Mouse (Mus musculus) C2C12 (cell line): ENCODE measurements at regions not wholly inside any gene's neighbourhood (a gene's known extent, or its start where the extent isn't known, plus 50 kb on each side); places are given as distances from the start of the nearest gene placed in this dataset.

ENCODE experiments used
- H3K27me3 ChIP-seq: one replicate; pipeline ENCODE4 v1.6.1; 2011; ENCODE audit not compliant: control insufficient read depth, insufficient read depth, insufficient read length
- H3K36me3 ChIP-seq: one replicate; pipeline ENCODE4 v1.6.1; 2011; ENCODE audit not compliant: control insufficient read depth, insufficient read depth
- H3K4me3 ChIP-seq: one replicate; pipeline ENCODE4 v1.5.1; 2011; ENCODE audit warnings: mild to moderate bottlenecking, control low read depth; ENCODE audit not compliant: poor library complexity, insufficient read depth, severe bottlenecking
- H3K79me2 ChIP-seq: one replicate; pipeline ENCODE4 v1.6.1; 2011; ENCODE audit not compliant: control insufficient read depth, insufficient read depth
- H3K79me3 ChIP-seq: one replicate; pipeline ENCODE4 v1.6.1; 2011; ENCODE audit warnings: low read depth, control low read depth
- H3ac ChIP-seq: one replicate; pipeline ENCODE3; 2011; ENCODE audit warnings: low read depth; ENCODE audit not compliant: control insufficient read depth, insufficient read length
- CEBPB ChIP-seq: IDR thresholded peaks from one replicate; pipeline ENCODE4 v1.6.1; 2011; ENCODE audit warnings: low read depth, mild to moderate bottlenecking, control low read depth, moderate library complexity
- CTCF ChIP-seq: IDR thresholded peaks from one replicate; pipeline ENCODE4 v1.5.1; 2011; ENCODE audit not compliant: control insufficient read depth, insufficient read depth, insufficient read length
- FOSL1 ChIP-seq: IDR thresholded peaks from one replicate; pipeline ENCODE4 v1.8.0; 2011; ENCODE audit warnings: mild to moderate bottlenecking, low read length; ENCODE audit not compliant: poor library complexity, insufficient read depth, severe bottlenecking
- MAX ChIP-seq: IDR thresholded peaks from one replicate; pipeline ENCODE4 v1.6.1; 2011; ENCODE audit warnings: mild to moderate bottlenecking, control low read depth
- MYOD1 ChIP-seq: IDR thresholded peaks from one replicate; pipeline ENCODE4 v1.6.1; 2011; ENCODE audit warnings: low read depth; ENCODE audit not compliant: control insufficient read depth, insufficient read length
- MYOG ChIP-seq: IDR thresholded peaks from one replicate; pipeline ENCODE4 v1.6.1; 2011; ENCODE audit not compliant: control insufficient read depth, insufficient read length; ENCODE audit errors: extremely low read depth
- USF1 ChIP-seq: IDR thresholded peaks from one replicate; pipeline ENCODE4 v1.6.1; 2011; ENCODE audit warnings: low read depth, mild to moderate bottlenecking, control low read depth, moderate library complexity

- Histone ChIP-seq H3K79me3 (no peaks in the 10 kb centered on the region), H3K36me3 (no peaks in the 10 kb centered on the region), H3K79me2 (no peaks in the 10 kb centered on the region), H3ac (no peak overlapping the region), H3K27me3 (no peaks in the 10 kb centered on the region), H3K4me3 (no peak overlapping the region)
- TF ChIP-seq CTCF (no peak), MAX (no peak), FOSL1 (no peak)
Measured at GRCm38 (mm10) chr12:39094638-39095230, 315.6 kb downstream of the Etv1 start.

DNA sequence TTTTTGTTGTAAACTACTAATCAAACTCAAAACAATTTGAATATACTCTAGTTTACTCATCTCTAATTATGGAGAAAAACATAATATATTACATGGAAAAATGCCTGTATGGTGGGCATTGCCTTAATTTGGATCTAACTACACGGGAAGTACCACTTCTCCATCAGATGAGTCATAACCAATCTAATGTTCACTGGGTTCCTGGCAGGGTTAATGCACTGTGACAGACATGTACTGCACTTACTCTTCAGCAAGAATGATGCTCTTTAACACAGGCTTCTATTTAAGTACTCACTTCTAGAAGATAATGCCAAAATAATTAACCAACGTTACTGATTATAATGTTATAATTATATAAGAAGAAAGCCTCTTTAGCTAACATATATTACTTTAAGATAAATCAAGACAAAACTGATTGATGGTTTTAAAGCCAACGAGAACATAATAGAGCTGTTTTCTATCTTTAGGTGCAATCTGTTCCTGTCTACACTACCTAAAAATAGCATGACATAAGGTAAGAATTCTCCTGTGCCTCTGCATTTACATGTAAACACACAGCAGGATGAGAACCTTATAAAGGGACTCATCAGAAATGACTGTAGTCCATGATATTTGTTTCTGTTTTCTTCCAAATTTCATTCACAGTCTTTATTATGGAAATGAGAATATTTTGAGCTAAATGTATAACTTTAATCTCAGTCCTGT is 344.4 kb downstream of the Etv1 start:
- H3K4me3 ChIP-seq, result no peak overlapping the region
- TF ChIP-seq MAX, result no peak
- no peak for TF ChIP-seq MYOG
- TF ChIP-seq USF1, result no peak
- no peak overlapping the region for H3ac ChIP-seq
- no peaks in the 10 kb centered on the region for H3K27me3 ChIP-seq
- no peaks in the 10 kb centered on the region for H3K79me3 ChIP-seq
- H3K79me2 ChIP-seq, result no peaks in the 10 kb centered on the region
- H3K36me3 ChIP-seq, result no peaks in the 10 kb centered on the region

- TF ChIP-seq MAX (no peak), CTCF (no peak), CEBPB (no peak), FOSL1 (no peak), MYOD1 (no peak)
- H3K4me3 ChIP-seq, result no peak overlapping the region
- H3K36me3 ChIP-seq, result no peaks in the 10 kb centered on the region
- no peaks in the 10 kb centered on the region for H3K27me3 ChIP-seq
- H3ac ChIP-seq, result no peak overlapping the region
- H3K79me3 ChIP-seq, result no peaks in the 10 kb centered on the region
- no peaks in the 10 kb centered on the region for H3K79me2 ChIP-seq
Measured at GRCm38 (mm10) chr12:39154689-39155088, 375.5 kb downstream of the Etv1 start.

GRCm38 (mm10) chr12:39176958-39177357 is 397.8 kb downstream of the Etv1 start:
- Histone ChIP-seq H3K79me2 (no peaks in the 10 kb centered on the region), H3K36me3 (no peaks in the 10 kb centered on the region), H3ac (no peak overlapping the region), H3K79me3 (no peaks in the 10 kb centered on the region), H3K27me3 (no peaks in the 10 kb centered on the region), H3K4me3 (no peak overlapping the region)
- TF ChIP-seq MYOG (no peak), CTCF (no peak), FOSL1 (no peak), CEBPB (no peak), MYOD1 (no peak), MAX (no peak), USF1 (no peak)

DNA sequence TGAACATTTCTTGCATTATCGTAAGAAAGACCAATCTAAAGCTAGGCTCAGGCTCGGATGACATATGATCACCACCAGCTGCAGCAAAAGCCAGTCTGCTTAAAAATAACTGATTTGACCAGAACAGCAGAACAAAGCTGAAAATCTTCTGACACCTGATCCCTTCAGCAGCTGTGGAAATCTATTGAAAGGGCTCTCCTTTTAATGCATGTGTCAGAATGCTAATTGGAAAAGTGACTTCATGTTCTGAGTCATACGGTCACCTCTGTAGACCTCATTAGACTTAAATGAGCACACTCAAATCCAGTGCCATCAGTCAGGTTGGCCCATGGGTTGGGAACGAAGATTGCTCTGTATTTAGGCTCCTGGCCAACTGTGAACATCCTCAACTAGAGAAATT is 444.9 kb downstream of the Etv1 start:
- TF ChIP-seq CTCF (no peak), CEBPB (no peak), MYOG (no peak), MAX (no peak), MYOD1 (no peak), FOSL1 (no peak), USF1 (no peak)
- no peak overlapping the region for H3K4me3 ChIP-seq
- H3K36me3 ChIP-seq, result no peaks in the 10 kb centered on the region
- no peaks in the 10 kb centered on the region for H3K27me3 ChIP-seq
- no peaks in the 10 kb centered on the region for H3K79me3 ChIP-seq
- no peaks in the 10 kb centered on the region for H3K79me2 ChIP-seq
- H3ac ChIP-seq, result no peak overlapping the region

- Histone ChIP-seq H3ac (no peak overlapping the region), H3K79me3 (no peaks in the 10 kb centered on the region), H3K36me3 (no peaks in the 10 kb centered on the region), H3K27me3 (no peaks in the 10 kb centered on the region), H3K79me2 (no peaks in the 10 kb centered on the region), H3K4me3 (no peak overlapping the region)
- TF ChIP-seq USF1 (no peak), CTCF (no peak), MAX (no peak), FOSL1 (no peak), MYOG (no peak), CEBPB (no peak), MYOD1 (no peak)
Measured at GRCm38 (mm10) chr12:39256605-39257004, 477.4 kb downstream of the Etv1 start.
